Mouse (Mus musculus) midbrain, embryonic 15.5 days (tissue): ENCODE measurements around the gene Tcf23. TPM values are rescaled to one million over a fixed set of nuclear protein-coding genes. Genes with fewer than 3 reads are reported as not detected.
A peak's percentile ranks its signal among the peaks of the same experiment; 100 is the strongest.

ENCODE experiments used
- ATAC-seq: fragments of 200-750 bp; cut with Nextera tagmentation; replicated peaks from 2 replicates; pipeline ENCODE4 v1.8.0; 2017; ENCODE audit warnings: moderate TSS enrichment
- H3K27ac ChIP-seq: fragments of 300-500 bp; sonication (generic); 2 replicates; pipeline ENCODE4 v1.5.1; 2015; ENCODE audit warnings: mild to moderate bottlenecking, inconsistent platforms
- H3K27me3 ChIP-seq: fragments of 300-500 bp; sonication (generic); replicated peaks from 2 replicates; pipeline ENCODE4 v1.6.1; 2015; ENCODE audit warnings: inconsistent platforms
- H3K36me3 ChIP-seq: fragments of 300-500 bp; sonication (generic); replicated peaks from 2 replicates; pipeline ENCODE4 v1.6.1; 2015; ENCODE audit warnings: inconsistent platforms
- H3K4me1 ChIP-seq: fragments of 300-500 bp; sonication (generic); 2 replicates; pipeline ENCODE4 v1.6.1; 2015; ENCODE audit warnings: inconsistent platforms
- H3K4me2 ChIP-seq: fragments of 300-500 bp; sonication (generic); 2 replicates; pipeline ENCODE4 v1.6.1; 2015; ENCODE audit warnings: inconsistent platforms, mild to moderate bottlenecking, moderate library complexity
- H3K4me3 ChIP-seq: fragments of 300-500 bp; sonication (generic); 2 replicates; pipeline ENCODE4 v1.5.1; 2015; ENCODE audit warnings: mild to moderate bottlenecking, inconsistent platforms
- H3K9ac ChIP-seq: fragments of 300-500 bp; sonication (generic); 2 replicates; pipeline ENCODE4 v1.6.1; 2015; ENCODE audit warnings: mild to moderate bottlenecking, inconsistent platforms
- H3K9me3 ChIP-seq: fragments of 300-500 bp; sonication (generic); 2 replicates; pipeline ENCODE4 v1.6.1; 2016; ENCODE audit warnings: inconsistent platforms
- WGBS: fragments of 180-500 bp; shearing (Covaris S2); methylation state at CpG from one replicate; pipeline ENCODE4 v1.1.7; 2015; ENCODE audit warnings: mixed read lengths; 5-methylcytosine and 5-hydroxymethylcytosine counted together
- polyA plus RNA-seq: library from polyadenylated mRNA; unstranded; fragments of >200 nt; fragmentation: Nextera tagmentation; extraction: Ambion mirVana; gene quantifications from 2 replicates; pipeline ENCODE4 v1.2.1, GENCODE M21; 2015

Tcf23 gene
- polyA plus RNA-seq, 1 experiment from 2014 or later, result 0.08 TPM

- Histone ChIP-seq H3K36me3 (peaks cover 27% of the 10 kb centered on the region), H3K27me3 (no peaks in the 10 kb centered on the region), H3K9me3 (no peaks in the 10 kb centered on the region), H3K4me3 (no peak overlapping the region), H3K4me1 (peaks cover 21% of the 10 kb centered on the region), H3K4me2 (no peak overlapping the region), H3K27ac (no peak overlapping the region), H3K9ac (no peak overlapping the region)
- no peak for ATAC-seq
- WGBS, result 84% methylated on average over 5 of the region's 5 CpGs
Measured at GRCm38 (mm10) chr5:30952551-30952950, 15.9 kb upstream of the Tcf23 start.

DNA sequence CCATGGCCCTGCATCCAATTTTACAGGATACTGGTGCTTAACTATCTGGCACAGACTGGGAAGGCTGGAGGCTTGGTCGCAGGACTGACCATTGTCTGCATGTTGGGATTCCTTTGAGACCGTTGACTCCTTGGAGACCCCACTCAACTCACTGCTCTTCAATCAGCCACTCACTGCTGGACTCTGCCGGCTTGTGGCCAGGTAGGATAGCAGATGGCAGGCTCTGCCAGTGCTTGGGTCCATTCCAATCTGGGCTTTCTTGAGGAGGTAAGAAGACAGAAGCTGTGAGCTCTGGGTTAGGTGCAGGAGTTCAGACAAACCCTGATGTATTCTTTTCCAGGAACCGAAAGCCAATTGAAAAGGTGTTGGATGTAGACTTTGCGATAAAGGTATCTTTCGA is 14.4 kb upstream of the Tcf23 start:
- no peak for ATAC-seq
- Histone ChIP-seq H3K9me3 (no peaks in the 10 kb centered on the region), H3K27ac (no peak overlapping the region), H3K27me3 (no peaks in the 10 kb centered on the region), H3K4me1 (peaks cover 35% of the 10 kb centered on the region), H3K9ac (no peak overlapping the region), H3K4me3 (no peak overlapping the region), H3K36me3 (peaks cover 35% of the 10 kb centered on the region), H3K4me2 (no peak overlapping the region)
- WGBS, result 93% methylated on average over 6 of the region's 6 CpGs

GRCm38 (mm10) chr5:30954556-30954955 is 13.9 kb upstream of the Tcf23 start:
- H3K4me1 ChIP-seq, result peaks cover 35% of the 10 kb centered on the region
- no peak for ATAC-seq
- peaks cover 35% of the 10 kb centered on the region for H3K36me3 ChIP-seq
- no peaks in the 10 kb centered on the region for H3K27me3 ChIP-seq
- H3K4me3 ChIP-seq, result no peak overlapping the region
- H3K9ac ChIP-seq, result no peak overlapping the region
- H3K4me2 ChIP-seq, result no peak overlapping the region
- no peaks in the 10 kb centered on the region for H3K9me3 ChIP-seq
- H3K27ac ChIP-seq, result no peak overlapping the region
- 95% methylated on average over 9 of the region's 9 CpGs for WGBS

- H3K36me3 ChIP-seq, result peaks cover 35% of the 10 kb centered on the region
- H3K27ac ChIP-seq, result no peak overlapping the region
- ATAC-seq, result no peak
- WGBS, result 94% methylated on average over 6 of the region's 6 CpGs
- no peak overlapping the region for H3K4me3 ChIP-seq
- H3K9me3 ChIP-seq, result no peaks in the 10 kb centered on the region
- H3K4me1 ChIP-seq, result peaks cover 25% of the 10 kb centered on the region
- no peaks in the 10 kb centered on the region for H3K27me3 ChIP-seq
- H3K4me2 ChIP-seq, result no peak overlapping the region
- no peak overlapping the region for H3K9ac ChIP-seq
Measured at GRCm38 (mm10) chr5:30955751-30956150, 12.7 kb upstream of the Tcf23 start.

DNA sequence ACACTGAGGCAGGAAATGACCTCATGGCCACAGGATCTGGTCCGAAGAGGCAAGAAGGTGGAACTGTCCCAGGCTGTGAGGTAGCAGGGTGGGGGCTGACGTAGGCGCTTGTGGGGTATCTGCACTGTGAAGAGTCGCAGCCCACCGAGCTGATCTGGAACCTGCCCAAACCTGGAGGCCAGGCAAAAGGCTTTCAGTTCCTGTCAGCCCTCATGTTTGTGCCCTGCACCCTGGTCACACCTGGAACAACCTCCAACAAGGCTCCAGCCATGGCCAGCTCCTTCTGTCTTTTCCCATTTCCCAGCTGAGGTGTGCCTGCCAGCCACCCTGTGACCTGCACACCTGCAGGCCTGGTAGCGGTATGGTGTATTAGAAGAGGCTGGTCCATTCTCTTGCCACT is 10.6 kb upstream of the Tcf23 start:
- H3K4me2 ChIP-seq, result 0 out of 2 replicates have a peak overlapping the region, but pooled peaks have one; percentile 92

DNA sequence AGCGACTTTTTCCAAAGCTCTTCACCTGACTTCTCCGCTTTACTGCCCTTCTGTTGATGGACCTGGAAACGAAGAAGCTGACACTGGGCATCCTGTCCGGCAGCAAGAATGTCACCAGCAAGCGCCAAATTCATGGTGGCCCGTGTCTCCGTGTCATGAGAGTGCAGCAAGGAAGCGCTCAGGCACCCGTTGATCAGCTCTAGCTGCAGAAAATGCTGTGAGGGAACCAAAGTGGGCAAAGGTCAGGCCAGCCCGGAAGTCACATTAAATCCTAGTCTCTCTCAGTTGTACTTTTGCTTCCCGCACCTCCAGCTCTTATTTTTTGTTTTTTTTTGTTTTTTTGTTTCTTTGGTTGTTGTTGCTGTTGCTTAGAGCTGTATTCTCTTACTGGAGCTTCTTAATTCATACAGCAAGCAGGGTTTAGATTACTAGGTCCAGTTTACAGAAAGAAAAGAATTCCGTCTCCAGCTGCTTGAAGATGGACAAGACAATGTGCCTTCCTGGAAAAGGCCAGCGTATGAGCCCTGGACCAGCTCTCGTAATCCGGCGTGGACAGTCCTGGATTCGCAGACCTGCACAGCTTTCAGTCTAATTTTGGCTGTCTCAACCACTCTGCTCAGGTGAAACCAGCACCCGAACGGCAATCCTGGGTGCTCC is 9.1 kb upstream of the Tcf23 start:
- Histone ChIP-seq H3K4me2 (peak overlapping the region; percentile 92), H3K4me1 (peaks cover 23% of the 10 kb centered on the region), H3K9me3 (no peaks in the 10 kb centered on the region), H3K27me3 (no peaks in the 10 kb centered on the region), H3K9ac (peak overlapping the region; percentile 95), H3K36me3 (peaks cover 19% of the 10 kb centered on the region), H3K4me3 (peak overlapping the region; percentile 91), H3K27ac (peak overlapping the region; percentile 89)
- ATAC-seq, result no peak
- WGBS, result 36% methylated on average over 19 of the region's 19 CpGs

More for the DNA sequence above, 10.6 kb upstream of the Tcf23 start:
- Histone ChIP-seq H3K27me3 (no peaks in the 10 kb centered on the region), H3K4me3 (no peak overlapping the region), H3K9me3 (no peaks in the 10 kb centered on the region), H3K27ac (no peak overlapping the region), H3K9ac (no peak overlapping the region), H3K36me3 (peaks cover 30% of the 10 kb centered on the region), H3K4me1 (peaks cover 23% of the 10 kb centered on the region)
- no peak for ATAC-seq
- WGBS, result 96% methylated on average over 6 of the region's 6 CpGs

- H3K4me1 ChIP-seq, result peaks cover 23% of the 10 kb centered on the region
- peak within 1 kb of the TSS; percentile 92 for H3K4me2 ChIP-seq
- no peaks in the 10 kb centered on the region for H3K9me3 ChIP-seq
- H3K27ac ChIP-seq, result peak within 1 kb of the TSS; percentile 89
- WGBS, result under 1% methylated on average over 56 of the region's 56 CpGs
- H3K9ac ChIP-seq, result peak within 1 kb of the TSS; percentile 95
- peak within 1 kb of the TSS; percentile 91 for H3K4me3 ChIP-seq
- peak; percentile 96 for ATAC-seq
- H3K27me3 ChIP-seq, result no peaks in the 10 kb centered on the region
- peaks cover 12% of the 10 kb centered on the region for H3K36me3 ChIP-seq
Measured at GRCm38 (mm10) chr5:30959966-30960501, 8.4 kb upstream of the Tcf23 start, which contains the start of gene Preb. TSS of gene Preb (minus strand) at chr5:30960361.

- no peaks in the 10 kb centered on the region for H3K27me3 ChIP-seq
- peak overlapping the region; percentile 91; the same call in 1 of the 2 replicates for H3K4me3 ChIP-seq
- H3K9ac ChIP-seq, result no peak overlapping the region
- peak overlapping the region; percentile 76; the same call in 1 of the 2 replicates for H3K27ac ChIP-seq
- WGBS, result 87% methylated on average over 2 of the region's 2 CpGs
- H3K4me1 ChIP-seq, result peaks cover 23% of the 10 kb centered on the region
- no peaks in the 10 kb centered on the region for H3K9me3 ChIP-seq
- H3K36me3 ChIP-seq, result 0 out of 2 replicates have a peak, but pooled peaks cover 9% of the 10 kb centered on the region
- H3K4me2 ChIP-seq, result peak overlapping the region; percentile 92
- no peak for ATAC-seq
Measured at GRCm38 (mm10) chr5:30960814-30961213, 7.6 kb upstream of the Tcf23 start.

DNA sequence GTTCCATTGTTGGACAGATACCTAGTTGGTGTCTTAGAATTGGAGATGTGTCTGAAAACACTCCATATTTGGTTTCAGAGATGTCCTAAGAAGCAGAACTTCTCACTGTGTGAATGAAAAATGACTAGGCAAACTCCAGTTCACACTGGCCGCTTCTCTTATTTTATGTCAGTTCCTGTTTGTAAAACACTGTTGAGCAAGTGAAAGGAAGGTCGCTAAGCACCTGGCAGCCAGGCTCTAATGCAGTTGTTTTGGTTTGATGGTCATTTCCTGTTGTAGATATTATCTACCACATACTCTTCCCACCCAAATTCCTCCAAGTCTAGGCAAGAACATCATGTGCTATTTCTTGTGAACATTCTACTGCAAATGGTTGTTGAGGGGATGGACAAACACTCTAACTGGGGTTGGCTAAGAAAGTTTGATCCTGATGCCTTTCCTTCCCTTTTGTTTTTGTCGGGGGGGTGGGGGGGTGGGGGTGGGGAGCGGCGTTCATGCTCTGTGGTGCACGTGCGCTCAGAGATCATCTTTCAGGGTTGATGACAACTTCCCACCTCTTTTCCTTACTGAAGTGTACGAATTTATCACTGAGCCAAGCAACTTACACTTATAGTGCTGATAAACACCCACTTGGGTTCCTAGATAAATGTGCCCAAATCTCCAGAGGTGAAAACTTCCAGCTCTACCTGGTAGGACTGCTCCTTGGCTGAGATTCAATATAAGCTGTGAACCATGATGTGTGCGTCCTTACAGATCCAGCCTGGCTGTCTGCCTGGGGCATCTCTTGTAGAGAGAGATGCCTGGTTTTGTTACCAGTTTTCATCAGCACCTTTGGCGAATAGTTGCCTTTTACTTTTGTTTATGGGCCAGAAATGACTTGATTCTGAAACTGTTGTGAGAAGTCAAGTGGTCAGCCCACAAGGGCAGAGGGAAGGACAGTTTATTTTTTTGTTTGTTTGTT is 6.6 kb upstream of the Tcf23 start:
- peaks cover 23% of the 10 kb centered on the region for H3K4me1 ChIP-seq

DNA sequence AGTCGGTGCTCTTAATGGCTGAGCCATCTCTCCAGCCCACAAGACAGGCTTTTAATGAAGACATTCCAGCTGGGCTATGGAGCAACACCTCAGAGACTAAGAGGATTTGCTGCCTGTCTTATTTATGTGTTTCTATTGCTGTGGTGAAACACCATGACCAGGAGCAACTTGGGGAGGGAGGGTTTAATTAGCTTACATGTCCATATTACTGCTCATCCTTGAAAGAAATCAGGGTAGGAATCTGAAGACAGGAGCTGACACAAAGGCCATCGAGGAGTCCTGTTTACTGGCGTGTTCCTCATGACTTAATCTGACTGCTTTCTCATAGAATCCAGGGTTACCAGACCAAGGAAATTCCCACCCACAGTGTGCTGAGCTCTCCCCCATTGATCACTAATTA is 4.5 kb upstream of the Tcf23 start:
- H3K9ac ChIP-seq, result no peak overlapping the region
- H3K9me3 ChIP-seq, result no peaks in the 10 kb centered on the region
- no peak overlapping the region for H3K4me3 ChIP-seq
- H3K27me3 ChIP-seq, result no peaks in the 10 kb centered on the region
- peaks cover 7% of the 10 kb centered on the region for H3K4me1 ChIP-seq
- WGBS, result 43% methylated on average over 3 of the region's 3 CpGs
- no peak for ATAC-seq
- H3K36me3 ChIP-seq, result no peaks in the 10 kb centered on the region
- no peak overlapping the region for H3K27ac ChIP-seq
- no peak overlapping the region for H3K4me2 ChIP-seq

More for the DNA sequence above, 6.6 kb upstream of the Tcf23 start:
- Histone ChIP-seq H3K4me2 (no peak overlapping the region), H3K36me3 (0 out of 2 replicates have a peak, but pooled peaks cover 9% of the 10 kb centered on the region), H3K9ac (no peak overlapping the region), H3K27ac (no peak overlapping the region), H3K4me3 (no peak overlapping the region), H3K27me3 (no peaks in the 10 kb centered on the region), H3K9me3 (no peaks in the 10 kb centered on the region)
- 81% methylated on average over 10 of the region's 10 CpGs for WGBS
- ATAC-seq, result no peak

- 91% methylated on average over 4 of the region's 4 CpGs for WGBS
- no peak for ATAC-seq
- Histone ChIP-seq H3K9me3 (no peaks in the 10 kb centered on the region), H3K27me3 (no peaks in the 10 kb centered on the region), H3K4me1 (no peaks in the 10 kb centered on the region), H3K36me3 (no peaks in the 10 kb centered on the region), H3K4me3 (no peak overlapping the region), H3K9ac (no peak overlapping the region), H3K4me2 (no peak overlapping the region), H3K27ac (no peak overlapping the region)
Measured at GRCm38 (mm10) chr5:30966189-30966588, 2.3 kb upstream of the Tcf23 start.

DNA sequence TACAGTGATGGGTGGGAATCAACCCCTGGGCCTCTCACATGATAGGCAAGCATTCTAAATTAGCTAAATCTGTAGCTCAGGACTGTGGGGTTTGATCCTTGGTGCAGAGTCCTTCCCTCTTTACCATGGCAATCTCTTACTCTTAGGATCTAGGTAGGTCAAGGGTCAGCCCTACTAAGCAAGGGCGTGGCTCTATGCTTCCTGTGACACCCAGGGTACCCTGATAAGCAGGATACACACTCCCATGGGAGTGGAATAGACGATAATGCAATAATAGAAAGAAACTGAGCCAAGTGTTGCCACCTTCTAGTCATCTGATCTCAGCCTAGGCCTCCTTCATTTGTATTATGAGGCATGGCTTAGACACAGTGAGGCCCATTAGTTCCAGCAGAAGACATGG is 978 bp downstream of the Tcf23 start:
- Histone ChIP-seq H3K4me2 (no peak overlapping the region), H3K27me3 (no peaks in the 10 kb centered on the region), H3K4me3 (no peak overlapping the region), H3K36me3 (no peaks in the 10 kb centered on the region), H3K9me3 (no peaks in the 10 kb centered on the region), H3K4me1 (no peaks in the 10 kb centered on the region), H3K27ac (no peak overlapping the region), H3K9ac (no peak overlapping the region)
- ATAC-seq, result no peak
- WGBS, result 80% methylated on average over 2 of the region's 2 CpGs
